Mouse (Mus musculus) cerebellum, adult 2 months (tissue): ENCODE data around the gene Prrt3.

Source experiments
- CTCF ChIP-seq: fragments of 200-500 bp; IDR thresholded peaks from 2 replicates; pipeline ENCODE4 v1.5.1; 2011; ENCODE audit warnings: low read depth, mild to moderate bottlenecking, control low read depth, low read length, moderate library complexity, borderline replicate concordance; ENCODE audit not compliant: insufficient read depth
- POLR2A ChIP-seq: fragments of 200-500 bp; IDR thresholded peaks from 2 replicates; pipeline ENCODE4 v1.6.1; 2011; ENCODE audit warnings: low read length, control low read depth, borderline replicate concordance; ENCODE audit not compliant: insufficient read depth

DNA sequence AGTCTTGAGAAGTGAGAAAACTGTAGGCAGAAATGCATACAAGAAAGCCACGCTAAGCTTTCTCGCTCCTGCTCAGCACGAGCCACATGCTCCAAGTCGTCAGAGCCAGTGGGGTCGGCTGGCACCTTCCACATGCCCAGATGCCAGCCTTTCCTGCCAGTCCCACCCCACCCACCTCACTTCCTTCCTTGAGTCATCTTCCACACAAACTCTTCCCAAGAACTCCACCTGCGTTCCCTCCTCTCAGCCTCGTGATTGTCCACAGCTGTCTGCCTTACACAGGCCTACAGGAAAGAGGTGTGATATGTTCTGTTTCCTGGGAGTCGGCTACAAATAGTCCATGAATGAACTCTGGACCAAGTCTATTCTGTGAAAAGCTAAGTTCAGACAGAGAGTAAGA, 21.7 kb upstream of the Prrt3 start:
- TF ChIP-seq POLR2A (no peak), CTCF (no peak)
